Mouse (Mus musculus): ENCODE results near the gene Rptn. TPM values are rescaled to one million over a fixed set of nuclear protein-coding genes. Genes with fewer than 3 reads are reported as not detected.
A peak's percentile ranks its signal among the peaks of the same experiment; 100 is the strongest.

Rptn gene
- polyA plus RNA-seq, 1 experiment from 2014 or later: not detected

GRCm38 (mm10) chr3:93373416-93373815, 20.1 kb upstream of the Rptn start:
- no peak for TF ChIP-seq CTCF (IDR thresholded peaks at IDR 0.05; ENCODE audit: low read depth)

GRCm38 (mm10) chr3:93375196-93375595, 18.3 kb upstream of the Rptn start:
- H3K27ac ChIP-seq (ENCODE audit: low read depth, low read length): no peak overlapping the region
- no peak for TF ChIP-seq CTCF (IDR thresholded peaks at IDR 0.05; ENCODE audit: low read depth)
- no peak for ATAC-seq
- no peaks in the 10 kb centered on the region for H3K4me1 ChIP-seq (replicated peaks; ENCODE audit: control insufficient read depth, insufficient read depth, low read length)
- no peak overlapping the region for H3K4me3 ChIP-seq (ENCODE audit: low read depth, low read length)
- WGBS: 72% methylated on average over 1 of the region's 1 CpGs
- no peaks in the 10 kb centered on the region for H3K27me3 ChIP-seq (replicated peaks; ENCODE audit: control insufficient read depth, insufficient read depth, low read length)
- H3K9ac ChIP-seq (ENCODE audit: low read depth, low read length): no peak overlapping the region
- no peaks in the 10 kb centered on the region for H3K9me3 ChIP-seq (ENCODE audit: control insufficient read depth)
- H3K4me2 ChIP-seq (replicated peaks; ENCODE audit: low read depth): no peak overlapping the region
- no peaks in the 10 kb centered on the region for H3K36me3 ChIP-seq (ENCODE audit: control insufficient read depth, insufficient read depth)

More at GRCm38 (mm10) chr3:93373416-93373815, 20.1 kb upstream of the Rptn start:
- WGBS: 84% methylated on average over 6 of the region's 6 CpGs
- no peaks in the 10 kb centered on the region for H3K4me1 ChIP-seq (replicated peaks; ENCODE audit: control insufficient read depth, insufficient read depth, low read length)
- no peak overlapping the region for H3K4me3 ChIP-seq (ENCODE audit: low read depth, low read length)
- H3K27me3 ChIP-seq (replicated peaks; ENCODE audit: control insufficient read depth, insufficient read depth, low read length): no peaks in the 10 kb centered on the region
- H3K36me3 ChIP-seq (ENCODE audit: control insufficient read depth, insufficient read depth): no peaks in the 10 kb centered on the region
- no peaks in the 10 kb centered on the region for H3K9me3 ChIP-seq (ENCODE audit: control insufficient read depth)
- ATAC-seq: no peak
- no peak overlapping the region for H3K4me2 ChIP-seq (replicated peaks; ENCODE audit: low read depth)
- H3K27ac ChIP-seq (ENCODE audit: low read depth, low read length): no peak overlapping the region
- no peak overlapping the region for H3K9ac ChIP-seq (ENCODE audit: low read depth, low read length)

DNA sequence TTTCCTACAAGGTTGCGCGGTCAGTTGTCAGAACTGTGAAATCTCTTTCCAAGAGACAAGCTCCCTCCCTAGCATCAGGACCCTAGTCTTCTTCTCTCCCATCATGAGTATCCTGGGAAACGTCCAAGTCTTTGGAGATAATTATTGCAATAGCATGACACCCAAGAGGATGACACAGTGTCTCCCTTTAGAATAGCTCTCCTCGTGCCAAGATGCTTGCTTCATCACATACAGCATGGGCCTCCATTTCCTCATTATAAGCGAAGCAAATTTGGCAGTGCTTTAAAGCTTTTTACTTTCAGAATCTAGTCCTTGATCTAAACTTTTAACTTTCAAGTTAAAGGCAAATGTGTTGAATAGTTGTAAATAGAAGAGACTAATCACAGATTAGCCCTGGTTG, 17.9 kb upstream of the Rptn start:
- Histone ChIP-seq H3K9ac (ENCODE audit: low read depth, low read length) (no peak overlapping the region), H3K27ac (ENCODE audit: low read depth, low read length) (no peak overlapping the region), H3K9me3 (ENCODE audit: control insufficient read depth) (no peaks in the 10 kb centered on the region), H3K27me3 (replicated peaks; ENCODE audit: control insufficient read depth, insufficient read depth, low read length) (no peaks in the 10 kb centered on the region), H3K36me3 (ENCODE audit: control insufficient read depth, insufficient read depth) (no peaks in the 10 kb centered on the region), H3K4me1 (replicated peaks; ENCODE audit: control insufficient read depth, insufficient read depth, low read length) (no peaks in the 10 kb centered on the region), H3K4me3 (ENCODE audit: low read depth, low read length) (no peak overlapping the region), H3K4me2 (replicated peaks; ENCODE audit: low read depth) (no peak overlapping the region)
- WGBS: 85% methylated on average over 5 of the region's 5 CpGs
- no peak for ATAC-seq
- TF ChIP-seq CTCF (IDR thresholded peaks at IDR 0.05; ENCODE audit: low read depth): no peak

- H3K27ac ChIP-seq (ENCODE audit: low read depth, low read length): no peak overlapping the region
- no peaks in the 10 kb centered on the region for H3K9me3 ChIP-seq (ENCODE audit: control insufficient read depth)
- H3K4me2 ChIP-seq (replicated peaks; ENCODE audit: low read depth): no peak overlapping the region
- H3K4me1 ChIP-seq (replicated peaks; ENCODE audit: control insufficient read depth, insufficient read depth, low read length): no peaks in the 10 kb centered on the region
- WGBS: 62% methylated on average over 4 of the region's 4 CpGs
- no peak overlapping the region for H3K9ac ChIP-seq (ENCODE audit: low read depth, low read length)
- no peak for TF ChIP-seq CTCF (IDR thresholded peaks at IDR 0.05; ENCODE audit: low read depth)
- H3K36me3 ChIP-seq (ENCODE audit: control insufficient read depth, insufficient read depth): no peaks in the 10 kb centered on the region
- H3K4me3 ChIP-seq (ENCODE audit: low read depth, low read length): no peak overlapping the region
- H3K27me3 ChIP-seq (replicated peaks; ENCODE audit: control insufficient read depth, insufficient read depth, low read length): no peaks in the 10 kb centered on the region
- no peak for ATAC-seq
Observed at GRCm38 (mm10) chr3:93378146-93378545, 15.4 kb upstream of the Rptn start.

- WGBS: 90% methylated on average over 3 of the region's 3 CpGs
- no peak for ATAC-seq
- TF ChIP-seq CTCF (IDR thresholded peaks at IDR 0.05; ENCODE audit: low read depth): no peak
- Histone ChIP-seq H3K9ac (ENCODE audit: low read depth, low read length) (no peak overlapping the region), H3K4me1 (replicated peaks; ENCODE audit: control insufficient read depth, insufficient read depth, low read length) (no peaks in the 10 kb centered on the region), H3K9me3 (ENCODE audit: control insufficient read depth) (no peaks in the 10 kb centered on the region), H3K4me3 (ENCODE audit: low read depth, low read length) (no peak overlapping the region), H3K4me2 (replicated peaks; ENCODE audit: low read depth) (no peak overlapping the region), H3K27me3 (replicated peaks; ENCODE audit: control insufficient read depth, insufficient read depth, low read length) (no peaks in the 10 kb centered on the region), H3K27ac (ENCODE audit: low read depth, low read length) (no peak overlapping the region), H3K36me3 (ENCODE audit: control insufficient read depth, insufficient read depth) (no peaks in the 10 kb centered on the region)
Observed at GRCm38 (mm10) chr3:93403936-93404335, 10.4 kb downstream of the Rptn start.

GRCm38 (mm10) chr3:93406992-93407391, 13.5 kb downstream of the Rptn start:
- no peaks in the 10 kb centered on the region for H3K36me3 ChIP-seq (ENCODE audit: control insufficient read depth, insufficient read depth)
- no peak overlapping the region for H3K4me2 ChIP-seq (replicated peaks; ENCODE audit: low read depth)
- no peak for ATAC-seq
- H3K27me3 ChIP-seq (replicated peaks; ENCODE audit: control insufficient read depth, insufficient read depth, low read length): no peaks in the 10 kb centered on the region
- H3K9me3 ChIP-seq (ENCODE audit: control insufficient read depth): no peaks in the 10 kb centered on the region
- WGBS: 27% methylated on average over 5 of the region's 5 CpGs
- peak; percentile 86 for TF ChIP-seq CTCF (IDR thresholded peaks at IDR 0.05; ENCODE audit: low read depth)
- no peak overlapping the region for H3K27ac ChIP-seq (ENCODE audit: low read depth, low read length)
- no peaks in the 10 kb centered on the region for H3K4me1 ChIP-seq (replicated peaks; ENCODE audit: control insufficient read depth, insufficient read depth, low read length)
- H3K4me3 ChIP-seq (ENCODE audit: low read depth, low read length): no peak overlapping the region
- no peak overlapping the region for H3K9ac ChIP-seq (ENCODE audit: low read depth, low read length)

DNA sequence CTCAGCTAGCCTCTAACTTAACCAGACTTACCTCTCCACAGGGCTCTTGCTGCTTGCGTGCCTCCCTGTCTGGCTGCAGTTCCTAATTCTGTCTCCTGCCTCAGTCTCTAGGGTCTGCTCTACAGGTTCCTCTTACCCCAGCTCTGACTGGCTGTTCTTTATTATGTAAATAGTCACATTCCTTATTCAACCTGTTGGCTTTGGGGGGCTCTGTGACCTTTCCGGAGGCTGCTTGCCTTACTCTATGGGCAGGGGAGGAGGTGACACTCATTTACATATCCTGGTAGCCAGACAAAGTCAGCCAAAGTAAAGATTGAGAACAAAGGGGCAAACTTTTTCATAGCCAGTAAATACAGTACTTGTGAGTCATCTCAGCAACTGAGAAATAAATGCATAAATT, 18.4 kb downstream of the Rptn start:
- H3K9me3 ChIP-seq (ENCODE audit: control insufficient read depth): no peaks in the 10 kb centered on the region
- H3K4me2 ChIP-seq (replicated peaks; ENCODE audit: low read depth): no peak overlapping the region
- no peak for ATAC-seq
- WGBS: 27% methylated on average over 2 of the region's 2 CpGs
- H3K27me3 ChIP-seq (replicated peaks; ENCODE audit: control insufficient read depth, insufficient read depth, low read length): no peaks in the 10 kb centered on the region
- no peak overlapping the region for H3K4me3 ChIP-seq (ENCODE audit: low read depth, low read length)
- H3K27ac ChIP-seq (ENCODE audit: low read depth, low read length): no peak overlapping the region
- H3K36me3 ChIP-seq (ENCODE audit: control insufficient read depth, insufficient read depth): no peaks in the 10 kb centered on the region
- TF ChIP-seq CTCF (IDR thresholded peaks at IDR 0.05; ENCODE audit: low read depth): no peak
- H3K9ac ChIP-seq (ENCODE audit: low read depth, low read length): no peak overlapping the region
- H3K4me1 ChIP-seq (replicated peaks; ENCODE audit: control insufficient read depth, insufficient read depth, low read length): no peaks in the 10 kb centered on the region
